Mouse (Mus musculus): Measurements from ENCODE around the gene Ccr9.

The Ccr9 gene

GRCm38 (mm10) chr9:123802421-123802820 lies 124.2 kb downstream of the Ccr9 start:
- no peak for DNase-seq (ENCODE audit: low read depth, low spot score)

- no peak for DNase-seq (ENCODE audit: low read depth, low spot score)
Measured at GRCm38 (mm10) chr9:123802896-123803295, 124.7 kb downstream of the Ccr9 start.

GRCm38 (mm10) chr9:123805241-123805640 lies 127.0 kb downstream of the Ccr9 start:
- DNase-seq (ENCODE audit: low read depth, low spot score): no peak

GRCm38 (mm10) chr9:123806267-123806666 lies 128.0 kb downstream of the Ccr9 start, which contains the start of gene Cxcr6:
Cxcr6 (plus strand) TSS chr9:123806475.
- DNase-seq (ENCODE audit: low read depth, low spot score): no peak

- no peak for DNase-seq (ENCODE audit: low read depth, low spot score)
Measured at GRCm38 (mm10) chr9:123808583-123808982, 130.3 kb downstream of the Ccr9 start.

- DNase-seq (ENCODE audit: low read depth, low spot score): no peak
Measured at GRCm38 (mm10) chr9:123811831-123812230, 133.6 kb downstream of the Ccr9 start.

GRCm38 (mm10) chr9:123814326-123814725 lies 136.1 kb downstream of the Ccr9 start:
- no peak for DNase-seq (ENCODE audit: low read depth, low spot score)

- no peak for DNase-seq (ENCODE audit: low read depth, low spot score)
Measured at GRCm38 (mm10) chr9:123814821-123815220, 136.6 kb downstream of the Ccr9 start.

- no peak for DNase-seq (ENCODE audit: low read depth, low spot score)
Measured at GRCm38 (mm10) chr9:123815444-123815843, 137.2 kb downstream of the Ccr9 start.

- DNase-seq (ENCODE audit: low read depth, low spot score): no peak
Measured at GRCm38 (mm10) chr9:123815996-123816395, 137.8 kb downstream of the Ccr9 start.

GRCm38 (mm10) chr9:123818601-123819000 lies 140.4 kb downstream of the Ccr9 start:
- DNase-seq (ENCODE audit: low read depth, low spot score): no peak

GRCm38 (mm10) chr9:123826631-123827030 lies 148.4 kb downstream of the Ccr9 start:
- DNase-seq (ENCODE audit: low read depth, low spot score): no peak

GRCm38 (mm10) chr9:123828916-123829315 lies 150.7 kb downstream of the Ccr9 start:
- DNase-seq (ENCODE audit: low read depth, low spot score): no peak

Measured in brain, embryonic 18.5 days (tissue).